Mouse (Mus musculus): ENCODE measurements at regions not wholly inside any gene's neighbourhood (a gene's known extent, or its start where the extent isn't known, plus 50 kb on each side); places are given as distances from the start of the nearest gene placed in this dataset.

DNA sequence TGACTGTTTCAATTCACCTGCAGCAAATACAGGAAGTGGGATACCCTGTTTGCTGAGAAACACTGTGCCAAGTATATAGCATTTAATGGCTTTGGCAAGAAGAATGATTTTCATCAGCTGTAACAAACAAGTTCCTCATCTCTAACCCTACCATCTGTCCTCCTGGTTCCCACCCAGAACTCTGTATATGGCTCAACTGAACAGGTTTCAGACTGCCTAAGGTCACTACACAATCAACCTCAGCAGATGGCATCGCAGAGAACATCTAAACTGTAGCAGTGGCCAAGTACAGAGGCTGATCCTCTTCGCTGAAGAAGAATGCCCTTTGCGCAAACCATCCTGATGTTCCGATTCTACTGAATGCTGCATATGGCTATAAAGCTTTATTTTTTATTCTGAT, 668.8 kb upstream of the Foxg1 start:
- DNase-seq: no peak

DNA sequence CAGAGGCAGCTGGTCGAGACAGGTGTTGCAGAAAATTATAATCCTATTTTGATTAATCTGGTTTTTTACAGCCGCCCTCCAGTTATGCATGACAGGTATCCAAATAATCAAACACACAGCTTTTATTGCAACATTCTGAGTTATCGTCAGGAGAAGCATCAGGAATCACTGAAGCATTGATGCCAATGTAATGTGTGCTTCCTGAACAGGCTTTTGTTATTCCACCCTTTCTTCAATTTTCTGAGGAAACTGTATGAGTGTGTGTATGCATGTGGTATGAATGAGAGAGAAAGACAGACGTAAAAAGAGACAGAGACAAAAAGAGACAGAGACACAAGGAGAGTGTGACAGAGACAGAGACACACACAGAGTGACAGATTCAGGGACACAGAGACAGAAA, 652.6 kb upstream of the Foxg1 start:
- DNase-seq: no peak

DNA sequence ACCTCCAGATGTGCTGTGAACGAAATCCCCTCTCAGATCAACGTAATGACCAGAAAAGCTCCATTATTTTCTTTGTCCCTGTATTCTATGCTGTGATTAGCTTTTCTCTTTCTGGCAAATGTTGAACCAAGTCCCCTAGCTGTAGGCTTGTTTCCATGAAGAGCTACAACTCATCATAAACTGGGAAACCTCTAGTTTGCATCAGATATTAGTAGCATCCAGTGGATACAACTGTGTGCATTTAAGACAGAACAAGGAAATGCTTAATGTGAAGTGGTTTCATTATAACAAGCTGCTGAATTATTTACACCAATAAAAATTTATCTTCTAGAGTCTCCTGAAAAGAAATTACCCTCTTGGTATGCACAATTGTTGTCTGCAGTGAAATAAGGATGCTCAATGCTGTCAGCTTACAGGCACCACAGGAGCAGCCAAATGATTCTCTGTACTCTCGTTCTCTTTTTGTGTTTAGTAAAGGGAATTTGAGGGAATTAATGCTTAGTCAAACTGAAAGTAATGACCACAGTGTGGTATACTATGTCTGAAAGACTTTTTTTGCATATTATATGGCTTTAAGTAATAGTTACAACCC, 623.6 kb upstream of the Foxg1 start:
- no peak for DNase-seq
